Mouse (Mus musculus) adrenal gland, adult 2 months (tissue): ENCODE results near the gene Reck. TPM values are rescaled to one million over a fixed set of nuclear protein-coding genes. Genes with fewer than 3 reads are reported as not detected.

Source experiments
- DNase-seq: peaks from one replicate; pipeline ENCODE4 v3.0.0; 2021
- long read RNA-seq: library from polyadenylated mRNA; stranded (forward); transcript quantifications from one replicate; pipeline ENCODE4 v2.0.0, GENCODE M21; 2021
- polyA plus RNA-seq: library from polyadenylated mRNA; depleted of rRNA; stranded (reverse); fragments of >200 nt; gene quantifications from 2 replicates; pipeline ENCODE4 v1.2.3, GENCODE M21; 2012; rRNA removed
- total RNA-seq, 2 experiments: library from RNA; stranded (reverse); gene quantifications; 2 replicates each; pipeline ENCODE4 v1.2.3; 2021

Reck gene
- total RNA-seq (10 to 100 TPM; 15.5 to 28.7 TPM), polyA plus RNA-seq (13.0 and 13.2 TPM in 2 replicates)
- long read RNA-seq, full-length matches to known transcripts: 5 of 6 reads
- long read RNA-seq, partial matches to known transcripts: 0 of 6 reads
- long read RNA-seq, other reads (novel, unspliced or antisense): 1 of 6 reads

GRCm38 (mm10) chr4:43875160-43875918 lies at the start of gene Reck:
Gene Reck (plus strand): TSS chr4:43875530.
- DNase-seq: peak; percentile 91

GRCm38 (mm10) chr4:43828806-43829205 lies 46.5 kb upstream of the Reck start:
- no peak for DNase-seq

GRCm38 (mm10) chr4:43832031-43832430 lies 43.3 kb upstream of the Reck start:
- no peak for DNase-seq

GRCm38 (mm10) chr4:43833752-43834151 lies 41.6 kb upstream of the Reck start:
- DNase-seq: no peak

GRCm38 (mm10) chr4:43834749-43835148 lies 40.6 kb upstream of the Reck start:
- DNase-seq: no peak

- DNase-seq: no peak
Measured at GRCm38 (mm10) chr4:43838326-43838725, 37.0 kb upstream of the Reck start.

- no peak for DNase-seq
Measured at GRCm38 (mm10) chr4:43840101-43840500, 35.2 kb upstream of the Reck start, which contains the start of gene Olfr157. Gene Olfr157 (minus strand): TSS chr4:43840201.

GRCm38 (mm10) chr4:43851265-43851664 lies 24.1 kb upstream of the Reck start, which contains the start of gene Olfr155:
Gene Olfr155 (plus strand): TSS chr4:43851565.
- DNase-seq: no peak

- DNase-seq: no peak
Measured at GRCm38 (mm10) chr4:43854101-43854500, 21.2 kb upstream of the Reck start.

GRCm38 (mm10) chr4:43859886-43860285 lies 15.4 kb upstream of the Reck start:
- no peak for DNase-seq

GRCm38 (mm10) chr4:43860744-43861519 lies 14.4 kb upstream of the Reck start:
- peak; percentile 52 for DNase-seq

- DNase-seq: no peak
Measured at GRCm38 (mm10) chr4:43863298-43863697, 12.0 kb upstream of the Reck start.

- peak; percentile 12 for DNase-seq
Measured at GRCm38 (mm10) chr4:43869821-43870220, 5.5 kb upstream of the Reck start.

GRCm38 (mm10) chr4:43874501-43874900 lies 829 bp upstream of the Reck start:
- DNase-seq: no peak

GRCm38 (mm10) chr4:43875919-43876411 lies 635 bp downstream of the Reck start:
- DNase-seq: peak; percentile 45

GRCm38 (mm10) chr4:43877230-43877629 lies 1.9 kb downstream of the Reck start:
- DNase-seq: no peak

- no peak for DNase-seq
Measured at GRCm38 (mm10) chr4:43878121-43878776, 2.9 kb downstream of the Reck start.

- DNase-seq: no peak
Measured at GRCm38 (mm10) chr4:43879566-43879965, 4.2 kb downstream of the Reck start.

GRCm38 (mm10) chr4:43884196-43884595 lies 8.9 kb downstream of the Reck start:
- DNase-seq: no peak

GRCm38 (mm10) chr4:43891247-43891646 lies 15.9 kb downstream of the Reck start:
- DNase-seq: no peak

GRCm38 (mm10) chr4:43897209-43897608 lies 21.9 kb downstream of the Reck start:
- no peak for DNase-seq

- DNase-seq: no peak
Measured at GRCm38 (mm10) chr4:43899197-43899596, 23.9 kb downstream of the Reck start.
